Mouse (Mus musculus) spleen, postnatal 4 days (tissue): ENCODE measurements around the gene Cfap44.

Experiments used
- DNase-seq, 2 experiments: peaks; one replicate each; pipeline ENCODE4 v3.0.0; 2022; ENCODE audit warnings: low spot score in 2 of 2

The Cfap44 gene

GRCm38 (mm10) chr16:44530829-44531228, 136.2 kb downstream of the Cfap44 start:
- DNase-seq = no peak

DNA sequence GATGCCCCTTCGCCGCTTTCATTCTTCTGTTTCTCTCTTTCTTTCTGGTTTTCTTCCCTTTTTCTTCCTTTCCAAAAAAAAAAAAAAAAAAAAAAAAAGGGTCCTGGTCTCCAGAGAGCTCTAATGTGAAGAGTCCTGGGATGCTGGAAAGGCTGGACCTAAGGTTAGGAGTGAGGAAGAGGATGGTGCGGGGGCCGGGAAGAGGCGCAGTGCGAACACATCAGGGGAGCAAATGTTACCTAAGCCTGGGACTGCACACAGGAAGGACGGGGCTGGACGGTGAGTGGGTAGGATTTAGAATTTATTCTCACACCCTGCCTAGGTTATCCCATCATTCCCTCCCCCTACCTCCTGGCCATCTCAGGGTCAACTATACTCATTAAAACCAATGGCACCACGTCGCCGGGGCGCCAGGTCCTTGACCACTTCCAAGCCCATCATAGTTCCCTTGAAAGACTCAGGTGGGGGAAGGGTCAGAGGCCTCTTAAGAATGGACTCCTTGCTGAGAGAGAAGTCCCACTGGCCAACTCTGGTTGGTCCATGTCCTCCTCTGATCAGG, 136.7 kb downstream of the Cfap44 start:
- no peak for DNase-seq
